Mouse (Mus musculus): Measurements from ENCODE around the gene Rnf114.

Gene Rnf114

DNA sequence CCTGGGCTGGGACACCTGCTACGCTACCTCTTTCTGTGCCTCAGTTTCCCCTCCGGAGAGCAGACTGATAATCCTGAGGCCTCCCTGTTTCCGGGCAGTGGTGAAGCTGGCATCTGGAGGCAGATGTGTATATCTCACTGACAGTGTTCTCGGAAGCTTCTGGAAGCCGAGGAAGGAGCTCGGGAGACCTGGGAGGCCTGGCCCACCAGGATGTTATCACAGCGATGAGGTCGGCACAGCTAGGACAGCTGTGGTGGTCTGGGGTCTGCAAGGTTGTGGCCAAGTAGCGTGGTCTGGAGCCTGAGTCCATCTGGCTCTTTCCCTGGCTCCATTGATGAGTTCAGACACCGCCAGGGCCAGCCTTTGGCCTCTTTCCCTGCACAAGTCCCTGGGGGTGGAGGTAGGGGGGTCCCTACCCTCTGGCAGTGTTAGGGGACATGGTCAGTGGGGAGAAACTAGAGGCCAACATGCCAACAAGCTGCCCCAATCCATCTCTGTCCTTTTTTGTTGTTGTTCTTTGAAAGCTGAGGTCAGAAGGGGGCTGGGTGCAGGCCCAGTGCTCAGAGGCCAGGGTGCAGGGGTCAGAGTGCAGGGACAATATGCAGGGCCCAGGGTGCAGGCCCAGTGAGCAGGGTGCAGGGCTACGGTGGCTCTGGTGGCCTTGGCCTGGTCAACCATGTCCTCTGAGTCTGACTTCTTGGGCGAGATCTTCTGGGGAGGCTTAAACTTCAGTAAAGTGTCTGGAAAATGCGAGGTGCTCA lies 72.3 kb downstream of the Rnf114 start:
- no peak for DNase-seq (ENCODE audit: low read depth, low spot score)

DNA sequence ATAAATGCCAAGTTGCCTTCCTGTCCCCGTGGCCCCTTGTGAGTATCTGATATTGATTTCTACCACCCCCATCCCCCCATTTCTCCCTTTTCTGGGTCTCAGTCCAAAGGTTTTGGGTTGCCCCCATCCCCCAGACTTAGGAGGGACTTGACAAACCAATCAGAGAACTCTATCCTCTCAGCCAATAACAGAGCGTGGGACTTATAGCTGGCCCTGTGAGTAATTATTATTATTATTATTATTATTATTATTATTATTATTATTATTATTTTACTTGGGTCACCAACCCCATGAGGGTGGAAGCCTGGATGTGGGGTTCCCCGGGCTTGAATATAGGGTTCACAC lies 72.8 kb downstream of the Rnf114 start:
- DNase-seq (ENCODE audit: low read depth, low spot score) = no peak

DNA sequence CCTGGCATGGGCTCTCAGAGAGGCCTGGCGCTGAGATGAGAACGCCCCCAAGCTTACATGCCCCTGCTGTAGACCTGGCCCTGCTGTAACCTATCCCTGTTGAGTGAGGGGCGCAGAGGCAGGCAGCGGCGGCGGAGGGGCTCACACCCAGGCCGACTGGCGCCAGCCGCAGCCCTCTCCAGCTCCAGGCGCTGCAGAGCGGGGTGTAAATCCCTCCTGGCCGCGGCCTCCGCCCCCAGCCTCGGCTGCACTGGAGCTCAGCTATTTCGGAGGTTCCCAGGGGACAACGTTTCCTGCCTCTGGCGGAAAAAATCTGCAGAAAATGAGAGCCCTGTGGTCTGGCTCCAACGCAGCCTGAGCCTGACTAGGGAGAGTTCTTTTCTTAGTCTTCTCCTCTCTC lies 73.2 kb downstream of the Rnf114 start:
- no peak for DNase-seq (ENCODE audit: low read depth, low spot score)
